Mouse (Mus musculus) CH12.LX (cell line): Measurements from ENCODE around the gene Aup1.

Experiments
- BHLHE40 ChIP-seq: IDR thresholded peaks from 2 replicates; pipeline ENCODE4 v1.6.1; 2011; ENCODE audit warnings: mild to moderate bottlenecking, low read depth, low read length, improper control_type of control experiment
- CTCF ChIP-seq, 2 experiments: IDR thresholded peaks in 1 of 2; conservative IDR thresholded peaks in 1 of 2; 2 replicates each; pipeline ENCODE4 v1.5.1; 2011 to 2012; ENCODE audit warnings: low read depth in 2 of 2, low read length in 2 of 2, improper control_type of control experiment in 1 of 2, inconsistent platforms in 1 of 2, mild to moderate bottlenecking in 1 of 2, moderate library complexity in 1 of 2
- E2F4 ChIP-seq: IDR thresholded peaks from 2 replicates; pipeline ENCODE4 v1.6.1; 2011; ENCODE audit warnings: low read depth, low read length, improper control_type of control experiment; ENCODE audit not compliant: insufficient replicate concordance
- ETS1 ChIP-seq: conservative IDR thresholded peaks from 2 replicates; pipeline ENCODE4 v1.6.1; 2012; ENCODE audit warnings: low read depth, mild to moderate bottlenecking, inconsistent platforms, low read length, improper control_type of control experiment, moderate library complexity
- MAFK ChIP-seq: IDR thresholded peaks from 2 replicates; pipeline ENCODE4 v1.6.1; 2011; ENCODE audit warnings: low read length, improper control_type of control experiment; ENCODE audit not compliant: insufficient replicate concordance
- MXI1 ChIP-seq: IDR thresholded peaks from 2 replicates; pipeline ENCODE4 v1.6.1; 2011; ENCODE audit warnings: mild to moderate bottlenecking, low read depth, low read length, improper control_type of control experiment
- POLR2AphosphoS2 ChIP-seq: IDR thresholded peaks from 2 replicates; pipeline ENCODE4 v1.6.1; 2011; ENCODE audit warnings: low read depth, low read length, improper control_type of control experiment
- SMC3 ChIP-seq: IDR thresholded peaks from 2 replicates; pipeline ENCODE4 v1.6.1; 2011; ENCODE audit warnings: low read depth, low read length, improper control_type of control experiment
- USF1 ChIP-seq: IDR thresholded peaks from 2 replicates; pipeline ENCODE4 v1.6.1; 2014; ENCODE audit warnings: low read depth, mild to moderate bottlenecking, inconsistent platforms, low read length, improper control_type of control experiment
- ZNF384 ChIP-seq: IDR thresholded peaks from 2 replicates; pipeline ENCODE4 v1.6.1; 2012; ENCODE audit warnings: low read depth, low read length, improper control_type of control experiment, inconsistent platforms

- TF ChIP-seq USF1 (no peak), MXI1 (no peak), CTCF (conservative IDR thresholded peaks at IDR 0.05 in 1 of 2, IDR thresholded peaks at IDR 0.05 in 1 of 2; ENCODE audit: low read depth in 2 of 2, low read length in 2 of 2) (no peak), MAFK (no peak), BHLHE40 (no peak), ZNF384 (no peak), E2F4 (no peak), ETS1 (no peak), POLR2AphosphoS2 (no peak), SMC3 (no peak)
These were observed 48.9 kb downstream of the Aup1 start for GRCm38 (mm10) chr6:83103130-83103650.
